Mouse (Mus musculus): ENCODE measurements around the gene 4922502D21Rik. TPM values are rescaled to one million over a fixed set of nuclear protein-coding genes. Genes with fewer than 3 reads are reported as not detected.

Gene 4922502D21Rik
- polyA plus RNA-seq, 1 experiment from 2014 or later: not detected

- Histone ChIP-seq H3K4me1 (ENCODE audit: insufficient read depth, low read length) (no peaks in the 10 kb centered on the region), H3K36me3 (ENCODE audit: insufficient read depth, low read length) (no peaks in the 10 kb centered on the region), H3K4me2 (replicated peaks; ENCODE audit: low read depth, low read length) (no peak overlapping the region), H3K9ac (replicated peaks; ENCODE audit: low read length) (no peak overlapping the region), H3K27me3 (ENCODE audit: insufficient read depth, low read length) (no peaks in the 10 kb centered on the region), H3K27ac (ENCODE audit: low read length) (no peak overlapping the region), H3K9me3 (ENCODE audit: low read length) (no peaks in the 10 kb centered on the region), H3K4me3 (ENCODE audit: low read length) (no peak overlapping the region)
- no peak for ATAC-seq (ENCODE audit: low FRiP score, low TSS enrichment)
- WGBS: 84% methylated on average over 1 of the region's 1 CpGs
Measured at GRCm38 (mm10) chr6:129315698-129316097, 15.9 kb downstream of the 4922502D21Rik start.

DNA sequence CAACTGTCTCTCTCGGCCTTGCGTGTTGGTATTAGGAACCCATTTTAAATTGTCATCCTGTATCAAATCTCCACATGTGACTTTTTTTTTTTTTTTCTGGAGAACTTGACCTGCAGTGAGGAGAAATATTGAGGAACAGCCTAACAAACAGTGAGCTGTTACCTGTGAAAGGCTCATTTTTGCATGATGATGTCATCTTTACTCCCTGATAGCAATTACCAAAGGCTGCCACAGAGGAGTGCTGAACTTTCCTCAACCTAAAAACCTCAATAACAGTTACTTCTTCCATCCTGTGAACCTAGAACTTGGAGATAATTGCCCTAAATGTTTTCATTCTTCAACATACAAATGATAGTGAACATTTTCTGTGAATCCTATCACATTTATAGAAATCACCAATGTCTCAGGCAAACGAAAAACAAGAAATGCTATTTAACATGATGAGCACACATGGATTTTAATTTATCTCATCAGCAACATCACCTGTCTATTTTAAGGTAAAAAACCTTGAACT lies 16.9 kb downstream of the 4922502D21Rik start:
- no peak overlapping the region for H3K27ac ChIP-seq (ENCODE audit: low read length)
- H3K27me3 ChIP-seq (ENCODE audit: insufficient read depth, low read length): no peaks in the 10 kb centered on the region
- H3K4me3 ChIP-seq (ENCODE audit: low read length): no peak overlapping the region
- ATAC-seq (ENCODE audit: low FRiP score, low TSS enrichment): no peak
- no peak overlapping the region for H3K9ac ChIP-seq (replicated peaks; ENCODE audit: low read length)
- H3K9me3 ChIP-seq (ENCODE audit: low read length): no peaks in the 10 kb centered on the region
- WGBS: 78% methylated on average over 3 of the region's 3 CpGs
- H3K4me2 ChIP-seq (replicated peaks; ENCODE audit: low read depth, low read length): no peak overlapping the region
- H3K36me3 ChIP-seq (ENCODE audit: insufficient read depth, low read length): no peaks in the 10 kb centered on the region
- H3K4me1 ChIP-seq (ENCODE audit: insufficient read depth, low read length): no peaks in the 10 kb centered on the region

DNA sequence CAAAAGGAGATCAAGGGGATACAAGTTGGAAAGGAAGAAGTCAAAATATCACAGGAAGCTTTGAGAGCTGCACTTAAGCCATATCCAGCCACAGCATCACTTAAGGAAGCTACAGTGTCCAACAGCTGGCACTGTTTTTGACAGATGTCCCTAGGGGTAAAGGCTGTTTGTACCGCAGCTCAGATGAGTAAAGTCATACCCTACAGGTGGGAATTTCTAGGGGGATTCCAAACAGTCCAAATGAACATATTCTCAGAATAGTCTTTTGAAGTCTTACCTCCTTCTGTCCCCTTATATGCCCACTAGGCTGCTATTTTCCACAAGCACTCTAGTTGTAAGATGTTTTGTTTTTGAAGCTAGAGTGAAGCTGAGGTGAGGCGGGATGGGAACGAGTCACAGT lies 19.1 kb downstream of the 4922502D21Rik start:
- Histone ChIP-seq H3K4me1 (ENCODE audit: insufficient read depth, low read length) (no peaks in the 10 kb centered on the region), H3K27me3 (ENCODE audit: insufficient read depth, low read length) (no peaks in the 10 kb centered on the region), H3K4me3 (ENCODE audit: low read length) (no peak overlapping the region), H3K9ac (replicated peaks; ENCODE audit: low read length) (no peak overlapping the region), H3K36me3 (ENCODE audit: insufficient read depth, low read length) (no peaks in the 10 kb centered on the region), H3K9me3 (ENCODE audit: low read length) (no peaks in the 10 kb centered on the region), H3K27ac (ENCODE audit: low read length) (no peak overlapping the region), H3K4me2 (replicated peaks; ENCODE audit: low read depth, low read length) (no peak overlapping the region)
- ATAC-seq (ENCODE audit: low FRiP score, low TSS enrichment): no peak
- 67% methylated on average over 3 of the region's 3 CpGs for WGBS

- Histone ChIP-seq H3K9ac (replicated peaks; ENCODE audit: low read length) (no peak overlapping the region), H3K27me3 (ENCODE audit: insufficient read depth, low read length) (no peaks in the 10 kb centered on the region), H3K9me3 (ENCODE audit: low read length) (no peaks in the 10 kb centered on the region), H3K36me3 (ENCODE audit: insufficient read depth, low read length) (no peaks in the 10 kb centered on the region), H3K4me1 (ENCODE audit: insufficient read depth, low read length) (no peaks in the 10 kb centered on the region), H3K27ac (ENCODE audit: low read length) (no peak overlapping the region), H3K4me3 (ENCODE audit: low read length) (no peak overlapping the region), H3K4me2 (replicated peaks; ENCODE audit: low read depth, low read length) (no peak overlapping the region)
- WGBS: 60% methylated on average over 1 of the region's 1 CpGs
- ATAC-seq (ENCODE audit: low FRiP score, low TSS enrichment): no peak
Measured at GRCm38 (mm10) chr6:129304180-129304579, 27.4 kb downstream of the 4922502D21Rik start.

- H3K36me3 ChIP-seq (ENCODE audit: insufficient read depth, low read length): no peaks in the 10 kb centered on the region
Measured at GRCm38 (mm10) chr6:129288708-129289107, 42.9 kb downstream of the 4922502D21Rik start.

GRCm38 (mm10) chr6:129284384-129285104 lies 47.1 kb downstream of the 4922502D21Rik start:
- Histone ChIP-seq H3K36me3 (ENCODE audit: insufficient read depth, low read length) (no peaks in the 10 kb centered on the region), H3K27ac (ENCODE audit: low read length) (no peak overlapping the region), H3K27me3 (ENCODE audit: insufficient read depth, low read length) (no peaks in the 10 kb centered on the region), H3K4me1 (ENCODE audit: insufficient read depth, low read length) (no peaks in the 10 kb centered on the region), H3K4me2 (replicated peaks; ENCODE audit: low read depth, low read length) (no peak overlapping the region), H3K9ac (replicated peaks; ENCODE audit: low read length) (no peak overlapping the region), H3K9me3 (ENCODE audit: low read length) (no peaks in the 10 kb centered on the region), H3K4me3 (ENCODE audit: low read length) (no peak overlapping the region)
- no peak; the same call in 1 of the 2 replicates for ATAC-seq (ENCODE audit: low FRiP score, low TSS enrichment)
- 63% methylated on average over 7 of the region's 7 CpGs for WGBS

More at GRCm38 (mm10) chr6:129288708-129289107, 42.9 kb downstream of the 4922502D21Rik start:
- Histone ChIP-seq H3K9ac (replicated peaks; ENCODE audit: low read length) (no peak overlapping the region), H3K4me1 (ENCODE audit: insufficient read depth, low read length) (no peaks in the 10 kb centered on the region), H3K27me3 (ENCODE audit: insufficient read depth, low read length) (no peaks in the 10 kb centered on the region), H3K4me2 (replicated peaks; ENCODE audit: low read depth, low read length) (no peak overlapping the region), H3K4me3 (ENCODE audit: low read length) (no peak overlapping the region), H3K27ac (ENCODE audit: low read length) (no peak overlapping the region), H3K9me3 (ENCODE audit: low read length) (no peaks in the 10 kb centered on the region)
- no peak for ATAC-seq (ENCODE audit: low FRiP score, low TSS enrichment)

- no peak overlapping the region for H3K9ac ChIP-seq (replicated peaks; ENCODE audit: low read length)
- no peaks in the 10 kb centered on the region for H3K4me1 ChIP-seq (ENCODE audit: insufficient read depth, low read length)
- no peaks in the 10 kb centered on the region for H3K9me3 ChIP-seq (ENCODE audit: low read length)
- H3K27me3 ChIP-seq (ENCODE audit: insufficient read depth, low read length): no peaks in the 10 kb centered on the region
- 53% methylated on average over 3 of the region's 3 CpGs for WGBS
- no peaks in the 10 kb centered on the region for H3K36me3 ChIP-seq (ENCODE audit: insufficient read depth, low read length)
- H3K4me2 ChIP-seq (replicated peaks; ENCODE audit: low read depth, low read length): no peak overlapping the region
- no peak for ATAC-seq (ENCODE audit: low FRiP score, low TSS enrichment)
- H3K27ac ChIP-seq (ENCODE audit: low read length): no peak overlapping the region
- H3K4me3 ChIP-seq (ENCODE audit: low read length): no peak overlapping the region
Measured at GRCm38 (mm10) chr6:129283271-129283670, 48.3 kb downstream of the 4922502D21Rik start.

- 98% methylated on average over 2 of the region's 2 CpGs for WGBS
- H3K9ac ChIP-seq (replicated peaks; ENCODE audit: low read length): no peak overlapping the region
- H3K4me3 ChIP-seq (ENCODE audit: low read length): no peak overlapping the region
- no peaks in the 10 kb centered on the region for H3K27me3 ChIP-seq (ENCODE audit: insufficient read depth, low read length)
- no peak overlapping the region for H3K4me2 ChIP-seq (replicated peaks; ENCODE audit: low read depth, low read length)
- H3K27ac ChIP-seq (ENCODE audit: low read length): no peak overlapping the region
- H3K4me1 ChIP-seq (ENCODE audit: insufficient read depth, low read length): no peaks in the 10 kb centered on the region
- no peaks in the 10 kb centered on the region for H3K9me3 ChIP-seq (ENCODE audit: low read length)
- ATAC-seq (ENCODE audit: low FRiP score, low TSS enrichment): no peak
- H3K36me3 ChIP-seq (ENCODE audit: insufficient read depth, low read length): no peaks in the 10 kb centered on the region
Measured at GRCm38 (mm10) chr6:129276483-129276882, 55.1 kb downstream of the 4922502D21Rik start.

GRCm38 (mm10) chr6:129275624-129276203 lies 55.9 kb downstream of the 4922502D21Rik start:
- Histone ChIP-seq H3K27ac (ENCODE audit: low read length) (no peak overlapping the region), H3K9ac (replicated peaks; ENCODE audit: low read length) (no peak overlapping the region), H3K27me3 (ENCODE audit: insufficient read depth, low read length) (no peaks in the 10 kb centered on the region), H3K4me3 (ENCODE audit: low read length) (no peak overlapping the region), H3K36me3 (ENCODE audit: insufficient read depth, low read length) (no peaks in the 10 kb centered on the region), H3K9me3 (ENCODE audit: low read length) (no peaks in the 10 kb centered on the region), H3K4me2 (replicated peaks; ENCODE audit: low read depth, low read length) (no peak overlapping the region), H3K4me1 (ENCODE audit: insufficient read depth, low read length) (no peaks in the 10 kb centered on the region)
- 64% methylated on average over 3 of the region's 3 CpGs for whole genome bisulfite sequencing
- no peak for ATAC-seq (ENCODE audit: low FRiP score, low TSS enrichment)

DNA sequence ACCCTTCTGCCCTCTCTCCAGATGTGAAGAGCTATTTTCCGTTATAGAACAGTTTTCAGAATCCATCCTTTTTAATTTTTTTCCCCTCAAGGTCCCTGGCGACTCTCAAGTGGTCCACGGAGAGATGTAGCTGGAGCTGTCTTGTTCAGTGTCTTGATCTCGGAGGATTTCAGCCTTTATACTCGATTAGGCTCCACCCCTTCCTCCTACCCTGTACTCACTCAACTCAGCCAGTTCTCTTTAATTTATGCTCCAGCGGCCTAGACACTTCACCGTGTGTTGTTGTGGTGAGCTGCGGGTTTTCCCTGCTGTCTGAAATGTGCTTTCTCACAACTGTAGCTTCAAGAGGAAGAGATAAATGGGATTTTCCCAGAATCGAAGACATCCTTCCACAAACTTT lies 56.4 kb downstream of the 4922502D21Rik start, which contains the start of gene Cd69:
Gene Cd69, minus strand, starts transcription at position 217 of the 400 bp plus-strand sequence.
- WGBS: 67% methylated on average over 9 of the region's 9 CpGs
- Histone ChIP-seq H3K4me1 (ENCODE audit: insufficient read depth, low read length) (no peaks in the 10 kb centered on the region), H3K4me3 (ENCODE audit: low read length) (no peak within 1 kb of the TSS)

More for the DNA sequence above, 56.4 kb downstream of the 4922502D21Rik start, which contains the start of gene Cd69:
- Histone ChIP-seq H3K9me3 (ENCODE audit: low read length) (no peaks in the 10 kb centered on the region), H3K27ac (ENCODE audit: low read length) (no peak within 1 kb of the TSS), H3K27me3 (ENCODE audit: insufficient read depth, low read length) (no peaks in the 10 kb centered on the region), H3K9ac (replicated peaks; ENCODE audit: low read length) (no peak within 1 kb of the TSS), H3K4me2 (replicated peaks; ENCODE audit: low read depth, low read length) (no peak within 1 kb of the TSS), H3K36me3 (ENCODE audit: insufficient read depth, low read length) (no peaks in the 10 kb centered on the region)
- ATAC-seq (ENCODE audit: low FRiP score, low TSS enrichment): no peak

Measured in kidney, embryonic 16.5 days (tissue).